Mouse (Mus musculus): ENCODE results near the gene 4930444G20Rik. TPM values are rescaled to one million over a fixed set of nuclear protein-coding genes. Genes with fewer than 3 reads are reported as not detected.
"Not testable (repeated sequence)": the region's sequence is repeated elsewhere in the genome, so short reads cannot be mapped to it uniquely, and the experiment has no call there.

Gene 4930444G20Rik
- polyA plus RNA-seq (2016; fragmentation: Nextera tagmentation; extraction: Ambion mirVana) = not detected in 2 replicates

DNA sequence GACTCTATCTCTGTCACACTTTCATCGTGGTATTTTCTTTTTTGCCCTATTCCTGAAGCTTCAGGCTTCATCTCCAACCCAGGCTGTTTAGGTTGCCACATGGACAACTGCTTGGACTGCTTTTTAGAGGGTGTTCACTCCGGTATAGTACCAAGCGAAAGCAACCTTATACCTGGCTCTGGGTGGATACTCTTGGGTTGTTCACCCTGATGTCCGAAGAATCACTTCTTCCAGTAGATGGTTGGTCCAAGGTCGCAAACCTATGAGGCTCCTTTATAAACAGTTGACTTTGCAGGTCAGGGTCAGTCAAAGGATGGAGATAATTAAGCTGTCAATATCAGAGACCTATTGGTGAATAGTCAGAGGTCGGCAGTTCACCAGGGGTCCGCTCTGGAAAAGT, at the start of gene 4930444G20Rik:
4930444G20Rik (minus strand) TSS at position 101 of the 400 bp plus-strand sequence.
- H3K9me3 ChIP-seq; H3K36me3 ChIP-seq (replicated peaks); H3K27me3 ChIP-seq (ENCODE audit: poor library complexity, severe bottlenecking); H3K27ac ChIP-seq; DNase-seq (ENCODE audit: extremely low spot score, low spot score); H3K4me1 ChIP-seq; H3K4me3 ChIP-seq: not testable (repeated sequence)
- 91% methylated on average over 7 of the region's 7 CpGs for WGBS

DNA sequence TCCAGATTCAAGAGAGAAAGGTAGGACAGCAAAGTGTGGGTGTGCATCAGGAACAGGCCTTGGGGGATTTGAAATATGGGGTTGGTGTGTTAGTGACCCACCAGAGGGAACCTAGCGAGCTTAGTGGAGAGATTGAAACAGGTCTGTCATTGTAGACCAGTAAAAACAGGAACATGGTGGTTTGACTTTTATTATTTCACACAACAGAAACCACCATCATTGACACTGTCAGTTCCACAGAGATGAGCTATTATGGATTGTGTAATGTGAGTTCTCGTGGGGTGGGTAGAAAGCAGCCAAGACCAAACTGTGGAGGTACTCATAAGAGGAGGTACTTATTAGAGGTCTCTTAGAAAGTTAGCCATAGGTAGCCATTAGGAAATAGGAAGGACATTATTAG, 6.7 kb upstream of the 4930444G20Rik start:
- H3K9me3 ChIP-seq = no peaks in the 10 kb centered on the region
- H3K27me3 ChIP-seq (ENCODE audit: poor library complexity, severe bottlenecking) = no peaks in the 10 kb centered on the region
- DNase-seq (ENCODE audit: extremely low spot score, low spot score) = no peak
- 88% methylated on average over 2 of the region's 2 CpGs for WGBS
- no peaks in the 10 kb centered on the region for H3K36me3 ChIP-seq (replicated peaks)
- H3K4me3 ChIP-seq = no peak overlapping the region
- H3K27ac ChIP-seq = no peak overlapping the region
- no peaks in the 10 kb centered on the region for H3K4me1 ChIP-seq

DNA sequence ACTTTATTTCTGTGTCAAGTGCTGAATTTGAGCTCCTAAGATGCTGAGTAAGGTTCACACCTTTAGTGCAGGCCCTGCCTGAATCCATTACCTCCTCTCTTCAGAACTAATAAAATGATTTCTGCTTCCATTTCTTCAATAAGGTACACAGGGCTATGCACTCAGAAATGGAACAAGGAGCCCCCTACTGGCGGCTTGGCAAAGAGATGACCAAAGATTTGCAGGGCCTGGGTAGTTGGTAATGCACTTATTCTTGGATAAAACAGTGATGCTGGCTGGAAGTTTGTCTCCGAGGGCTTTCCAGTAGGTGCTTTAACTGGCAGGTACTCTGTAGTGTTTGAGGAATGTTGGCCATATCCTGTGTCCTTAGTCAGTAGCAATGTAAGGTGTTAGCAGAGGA, 4.9 kb upstream of the 4930444G20Rik start:
- peaks cover 3% of the 10 kb centered on the region; the same call in 1 of the 2 replicates for H3K9me3 ChIP-seq
- no peak for DNase-seq (ENCODE audit: extremely low spot score, low spot score)
- H3K36me3 ChIP-seq (replicated peaks) = no peaks in the 10 kb centered on the region
- no peak overlapping the region for H3K4me3 ChIP-seq
- 60% methylated on average over 2 of the region's 2 CpGs for WGBS
- no peaks in the 10 kb centered on the region for H3K4me1 ChIP-seq
- no peaks in the 10 kb centered on the region for H3K27me3 ChIP-seq (ENCODE audit: poor library complexity, severe bottlenecking)
- H3K27ac ChIP-seq = no peak overlapping the region

DNA sequence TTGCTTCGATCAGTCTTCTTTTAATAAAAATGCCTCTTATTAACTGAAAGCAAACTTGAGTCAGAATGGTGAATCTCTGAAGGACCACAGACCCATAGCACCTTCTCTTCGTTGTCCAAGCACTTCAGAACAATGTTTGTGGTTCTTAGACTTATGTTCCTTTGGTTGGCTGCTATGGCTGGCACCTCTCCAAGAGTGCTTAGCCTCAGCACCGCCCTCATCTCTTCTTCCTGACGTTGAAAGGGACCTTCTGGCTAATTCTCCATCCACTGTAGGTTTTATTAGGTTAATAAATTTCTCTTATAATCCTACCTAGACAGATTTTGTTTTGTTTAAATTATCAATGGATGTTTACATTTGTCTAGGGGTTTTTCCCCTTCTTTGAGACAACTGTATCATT, 2.7 kb upstream of the 4930444G20Rik start:
- Histone ChIP-seq H3K9me3 (peaks cover 3% of the 10 kb centered on the region; the same call in 1 of the 2 replicates), H3K4me1 (no peaks in the 10 kb centered on the region), H3K27me3 (ENCODE audit: poor library complexity, severe bottlenecking) (no peaks in the 10 kb centered on the region), H3K27ac (no peak overlapping the region), H3K4me3 (no peak overlapping the region), H3K36me3 (replicated peaks) (no peaks in the 10 kb centered on the region)
- no peak for DNase-seq (ENCODE audit: extremely low spot score, low spot score)
- 81% methylated on average over 4 of the region's 4 CpGs for WGBS

DNA sequence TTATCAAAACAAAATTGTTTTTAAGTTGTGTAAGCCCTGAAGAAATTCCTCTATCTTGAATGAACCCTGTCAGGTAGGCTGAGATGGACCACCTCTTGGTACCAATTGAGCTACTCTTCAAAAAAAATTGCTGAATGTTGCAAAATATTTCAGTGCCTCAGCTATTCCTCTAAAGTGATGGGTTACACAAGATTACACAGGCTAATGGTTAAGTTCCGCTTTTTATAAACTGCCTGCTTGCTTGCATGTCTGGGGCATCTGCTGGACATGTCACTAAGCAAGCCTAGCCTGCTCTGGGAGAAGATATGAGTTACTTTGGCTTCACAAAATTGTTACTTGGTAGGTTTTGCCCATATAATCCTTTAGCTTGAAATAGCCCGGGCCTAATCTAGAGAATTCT, 2.3 kb upstream of the 4930444G20Rik start:
- H3K4me1 ChIP-seq = no peaks in the 10 kb centered on the region
- no peaks in the 10 kb centered on the region for H3K36me3 ChIP-seq (replicated peaks)
- H3K9me3 ChIP-seq = peaks cover 3% of the 10 kb centered on the region; the same call in 1 of the 2 replicates
- H3K27ac ChIP-seq = no peak overlapping the region
- no peaks in the 10 kb centered on the region for H3K27me3 ChIP-seq (ENCODE audit: poor library complexity, severe bottlenecking)
- H3K4me3 ChIP-seq = no peak overlapping the region
- DNase-seq (ENCODE audit: extremely low spot score, low spot score) = no peak
- 91% methylated on average over 2 of the region's 2 CpGs for WGBS

DNA sequence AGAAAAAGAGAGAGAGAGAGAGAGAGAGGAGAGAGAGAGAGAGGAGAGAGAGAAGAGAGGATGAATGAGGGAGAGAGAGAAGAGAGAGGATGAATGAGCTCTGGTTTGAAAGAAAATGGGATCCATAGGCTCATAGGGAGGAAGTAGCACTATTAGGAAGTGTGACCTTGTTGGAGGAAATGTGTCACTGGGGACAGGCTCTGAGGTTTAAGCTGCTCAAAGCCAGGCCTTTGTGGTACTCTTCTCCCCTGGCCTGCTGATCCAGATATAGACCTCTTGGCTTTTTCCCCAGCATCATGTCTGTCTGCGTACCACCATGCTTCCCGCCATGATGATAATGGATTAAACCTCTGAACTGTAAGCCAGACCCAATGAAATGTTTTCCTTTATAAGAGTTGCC, 8.5 kb downstream of the 4930444G20Rik start:
- Histone ChIP-seq H3K27me3 (ENCODE audit: poor library complexity, severe bottlenecking) (peaks cover 6% of the 10 kb centered on the region; the same call in 1 of the 2 replicates), H3K4me1 (peaks cover 15% of the 10 kb centered on the region), H3K36me3 (replicated peaks) (no peaks in the 10 kb centered on the region), H3K9me3 (no peaks in the 10 kb centered on the region), H3K4me3 (peak overlapping the region; percentile 61), H3K27ac (no peak overlapping the region)
- no peak for DNase-seq (ENCODE audit: extremely low spot score, low spot score)
- 79% methylated on average over 2 of the region's 2 CpGs for WGBS

DNA sequence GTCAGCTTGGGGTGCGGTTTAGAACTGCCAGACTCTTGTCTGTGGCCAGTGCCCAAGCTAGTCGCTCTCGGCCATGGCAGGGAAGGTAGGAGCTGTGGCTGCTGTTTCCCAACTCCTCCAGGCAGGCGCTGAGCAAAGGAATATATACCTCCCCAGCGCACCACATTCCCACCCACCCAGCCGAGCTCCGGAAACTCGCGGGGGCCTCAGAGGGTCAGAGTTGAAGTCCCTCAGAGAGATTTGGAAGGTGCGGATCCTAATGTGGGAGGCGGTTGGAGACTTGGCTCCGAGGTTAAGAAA, 8.9 kb downstream of the 4930444G20Rik start:
- 24% methylated on average over 12 of the region's 12 CpGs for WGBS
- H3K4me1 ChIP-seq = peaks cover 15% of the 10 kb centered on the region
- peaks cover 6% of the 10 kb centered on the region; the same call in 1 of the 2 replicates for H3K27me3 ChIP-seq (ENCODE audit: poor library complexity, severe bottlenecking)
- H3K4me3 ChIP-seq = peak overlapping the region; percentile 61
- no peaks in the 10 kb centered on the region for H3K36me3 ChIP-seq (replicated peaks)
- peak overlapping the region; percentile 82 for H3K27ac ChIP-seq
- no peaks in the 10 kb centered on the region for H3K9me3 ChIP-seq
- DNase-seq (ENCODE audit: extremely low spot score, low spot score) = no peak

DNA sequence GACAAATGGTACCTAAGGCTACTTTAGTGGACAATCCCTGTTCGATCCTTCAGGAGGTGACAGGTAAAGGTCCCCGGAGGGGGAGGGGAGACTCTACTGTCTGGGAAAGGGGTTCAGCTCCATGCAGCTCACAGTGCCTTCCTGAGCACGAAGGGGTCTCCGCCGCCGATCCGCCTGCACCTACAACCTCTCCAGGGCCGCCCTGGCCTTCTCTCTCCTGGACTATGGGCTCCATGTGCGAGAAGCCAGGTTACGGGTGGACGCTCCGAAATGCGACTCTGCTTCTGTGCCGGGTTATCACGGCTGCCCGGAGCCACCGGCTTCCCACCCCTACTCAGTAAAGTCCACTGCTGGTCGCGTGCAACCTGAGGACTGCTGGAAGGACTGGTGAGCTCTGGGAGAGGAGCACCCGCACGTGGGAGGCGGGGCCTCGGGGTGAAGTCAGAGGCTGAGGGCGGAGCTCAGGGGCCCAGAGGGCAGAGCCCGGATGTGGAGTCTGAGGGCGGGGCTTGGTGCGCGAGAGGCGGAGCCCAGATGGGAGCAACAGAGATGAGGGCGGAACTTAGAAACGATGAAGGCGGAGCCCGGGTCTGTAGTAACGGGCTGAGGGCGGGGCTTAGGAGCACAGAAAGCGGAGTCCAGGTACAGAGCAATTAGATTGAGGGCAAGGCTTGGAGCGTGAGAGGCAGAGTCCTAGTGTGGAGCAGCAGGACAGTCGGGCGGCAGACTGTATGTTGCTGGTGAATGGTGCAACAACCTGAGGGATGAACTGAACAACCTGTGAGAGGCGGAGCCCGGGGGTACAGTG, 9.5 kb downstream of the 4930444G20Rik start:
- Histone ChIP-seq H3K9me3 (no peaks in the 10 kb centered on the region), H3K27me3 (ENCODE audit: poor library complexity, severe bottlenecking) (peaks cover 6% of the 10 kb centered on the region; the same call in 1 of the 2 replicates), H3K4me1 (peaks cover 15% of the 10 kb centered on the region), H3K27ac (peak overlapping the region; percentile 82), H3K36me3 (replicated peaks) (no peaks in the 10 kb centered on the region), H3K4me3 (peak overlapping the region; percentile 61)
- DNase-seq (ENCODE audit: extremely low spot score, low spot score) = peak; percentile 95
- WGBS = 6% methylated on average over 41 of the region's 41 CpGs

DNA sequence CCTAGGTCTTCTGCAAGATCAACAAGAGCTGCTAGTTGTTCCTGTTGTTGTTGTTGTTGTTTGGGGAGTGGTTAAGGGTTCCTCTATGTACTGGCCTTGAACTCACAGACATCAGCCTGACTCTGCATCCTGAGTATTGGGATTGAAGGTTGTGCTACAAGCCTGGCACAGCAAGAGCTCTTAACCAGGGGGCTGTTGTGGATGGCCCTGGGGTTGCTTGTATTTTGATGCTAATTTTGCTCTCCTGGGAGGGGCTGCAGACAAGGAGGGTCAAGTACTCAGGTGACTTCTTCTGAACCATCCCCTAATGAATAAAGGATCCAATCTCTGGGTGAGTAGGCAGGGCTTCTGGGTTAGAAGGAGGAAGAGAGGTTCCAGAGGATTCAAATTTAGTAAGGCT, 12.6 kb downstream of the 4930444G20Rik start:
- no peak overlapping the region for H3K4me3 ChIP-seq
- peaks cover 15% of the 10 kb centered on the region for H3K4me1 ChIP-seq
- peaks cover 6% of the 10 kb centered on the region; the same call in 1 of the 2 replicates for H3K27me3 ChIP-seq (ENCODE audit: poor library complexity, severe bottlenecking)

DNA sequence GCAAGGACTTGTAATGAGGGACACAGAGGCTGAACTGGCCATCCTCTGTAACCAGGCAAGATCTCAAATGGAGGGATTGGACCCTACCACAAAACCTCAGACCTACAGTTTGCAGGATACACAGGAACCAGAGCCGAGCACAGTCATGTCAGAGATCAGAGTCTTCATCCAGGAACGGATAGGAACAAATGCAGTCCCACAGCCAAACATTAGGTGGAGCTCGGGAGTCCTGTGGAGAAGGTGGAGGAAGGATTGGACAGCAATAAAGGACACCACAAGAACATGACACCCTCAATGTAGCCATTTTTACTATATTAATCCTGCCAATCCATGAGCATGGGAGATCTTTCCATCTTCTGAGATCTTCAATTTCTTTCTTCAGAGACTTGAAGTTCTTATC, 31.6 kb downstream of the 4930444G20Rik start:
- peak; percentile 49 for DNase-seq (ENCODE audit: extremely low spot score, low spot score)
- H3K9me3 ChIP-seq; H3K27me3 ChIP-seq (ENCODE audit: poor library complexity, severe bottlenecking); H3K4me3 ChIP-seq; H3K36me3 ChIP-seq (replicated peaks); H3K27ac ChIP-seq; H3K4me1 ChIP-seq: not testable (repeated sequence)
- WGBS = 13% methylated on average over 3 of the region's 3 CpGs

More for the DNA sequence above, 12.6 kb downstream of the 4930444G20Rik start:
- no peaks in the 10 kb centered on the region for H3K9me3 ChIP-seq
- H3K36me3 ChIP-seq (replicated peaks) = no peaks in the 10 kb centered on the region
- H3K27ac ChIP-seq = no peak overlapping the region
- DNase-seq (ENCODE audit: extremely low spot score, low spot score) = no peak

DNA sequence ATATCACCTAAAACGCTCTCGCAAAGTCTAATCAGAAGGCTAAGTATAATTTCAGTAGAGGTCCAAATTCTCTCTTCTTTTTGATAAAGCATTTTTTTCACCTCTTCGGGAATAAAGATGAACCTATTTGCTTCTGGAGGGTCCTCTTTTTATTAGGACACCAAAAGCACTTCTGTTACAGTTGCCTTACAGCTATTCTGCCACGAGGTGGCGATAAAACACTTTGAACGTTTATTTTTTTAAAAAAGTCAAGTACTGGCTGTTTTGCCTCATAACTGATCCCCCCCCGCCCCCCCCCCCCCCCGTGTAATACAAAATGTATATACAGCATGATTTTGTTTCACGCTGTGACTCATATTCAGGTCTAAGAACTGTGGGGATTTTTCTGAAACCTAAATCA, 33.6 kb downstream of the 4930444G20Rik start:
- H3K36me3 ChIP-seq (replicated peaks) = no peaks in the 10 kb centered on the region
- DNase-seq (ENCODE audit: extremely low spot score, low spot score) = no peak
- no peak overlapping the region for H3K4me3 ChIP-seq
- no peaks in the 10 kb centered on the region for H3K4me1 ChIP-seq
- H3K27ac ChIP-seq = no peak overlapping the region
- 10% methylated on average over 9 of the region's 9 CpGs for WGBS
- H3K27me3 ChIP-seq (ENCODE audit: poor library complexity, severe bottlenecking) = no peaks in the 10 kb centered on the region; the same call in 1 of the 2 replicates
- H3K9me3 ChIP-seq = peaks cover 10% of the 10 kb centered on the region; the same call in 1 of the 2 replicates

DNA sequence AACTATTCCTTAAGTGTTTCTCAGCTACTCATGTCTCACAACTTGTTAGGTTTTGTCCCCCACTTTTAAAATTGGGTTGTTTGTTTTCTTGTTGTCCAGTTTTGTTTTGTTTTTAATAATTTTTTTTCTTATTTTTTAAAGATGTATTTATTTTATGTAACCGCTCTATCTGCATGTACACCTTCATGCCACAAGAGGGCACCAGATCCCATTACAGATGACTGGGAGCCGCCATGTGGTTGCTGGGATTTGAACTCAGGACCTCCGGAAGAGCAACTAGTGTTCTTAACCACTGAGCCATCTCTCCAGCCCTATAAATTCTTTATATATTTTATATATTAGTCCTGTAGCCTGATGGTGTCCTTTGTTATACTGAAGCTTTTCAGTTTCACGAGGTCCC, 49.3 kb downstream of the 4930444G20Rik start:
- Histone ChIP-seq H3K27me3 (ENCODE audit: poor library complexity, severe bottlenecking) (no peaks in the 10 kb centered on the region), H3K36me3 (replicated peaks) (no peaks in the 10 kb centered on the region), H3K4me1 (peaks cover 10% of the 10 kb centered on the region), H3K27ac (no peak overlapping the region), H3K4me3 (no peak overlapping the region), H3K9me3 (no peaks in the 10 kb centered on the region)
- WGBS = 91% methylated on average over 4 of the region's 4 CpGs
- no peak for DNase-seq (ENCODE audit: extremely low spot score, low spot score)

DNA sequence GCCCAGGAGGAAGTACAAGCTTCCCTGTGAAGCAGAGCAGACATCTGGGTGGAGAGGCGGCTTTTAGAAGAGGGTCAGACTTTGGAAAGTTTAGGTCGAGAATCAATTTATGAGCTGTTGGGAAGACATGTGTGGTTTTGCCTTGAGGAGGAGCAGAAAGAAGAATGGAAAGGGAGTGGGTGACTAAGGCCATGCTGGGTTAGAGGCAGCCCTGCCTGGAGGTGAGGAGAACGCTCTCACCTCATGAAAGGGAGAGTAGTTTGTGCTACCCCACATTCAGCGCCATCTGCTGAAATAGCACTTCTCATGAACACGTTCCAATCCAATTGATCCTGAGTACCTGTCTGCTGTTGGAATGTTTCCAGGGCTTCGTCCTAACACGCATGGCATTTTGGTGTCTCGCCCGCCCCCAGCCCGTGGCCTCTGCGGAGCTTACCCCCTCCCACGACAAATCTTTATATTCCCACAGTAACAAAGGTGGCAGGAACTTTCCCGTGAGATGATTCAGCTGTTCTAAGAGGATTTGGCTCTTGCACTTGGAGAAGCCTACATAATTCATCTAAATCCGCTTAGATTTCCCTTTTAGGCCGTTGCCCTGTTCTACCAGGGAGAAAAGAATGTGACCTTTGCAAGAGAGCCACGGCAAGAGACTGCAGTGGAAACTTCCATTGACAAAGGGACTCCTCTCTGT, 50.3 kb downstream of the 4930444G20Rik start:
- 63% methylated on average over 16 of the region's 16 CpGs for WGBS
- no peaks in the 10 kb centered on the region for H3K27me3 ChIP-seq (ENCODE audit: poor library complexity, severe bottlenecking)
- no peaks in the 10 kb centered on the region for H3K36me3 ChIP-seq (replicated peaks)
- H3K27ac ChIP-seq = peak overlapping the region; percentile 68; the same call in 1 of the 2 replicates
- no peak for DNase-seq (ENCODE audit: extremely low spot score, low spot score)
- peaks cover 10% of the 10 kb centered on the region for H3K4me1 ChIP-seq
- H3K4me3 ChIP-seq = no peak overlapping the region
- no peaks in the 10 kb centered on the region for H3K9me3 ChIP-seq

Data from forebrain, embryonic 10.5 days (tissue).